Mouse (Mus musculus): ENCODE results near the gene Tspan10.

DNA sequence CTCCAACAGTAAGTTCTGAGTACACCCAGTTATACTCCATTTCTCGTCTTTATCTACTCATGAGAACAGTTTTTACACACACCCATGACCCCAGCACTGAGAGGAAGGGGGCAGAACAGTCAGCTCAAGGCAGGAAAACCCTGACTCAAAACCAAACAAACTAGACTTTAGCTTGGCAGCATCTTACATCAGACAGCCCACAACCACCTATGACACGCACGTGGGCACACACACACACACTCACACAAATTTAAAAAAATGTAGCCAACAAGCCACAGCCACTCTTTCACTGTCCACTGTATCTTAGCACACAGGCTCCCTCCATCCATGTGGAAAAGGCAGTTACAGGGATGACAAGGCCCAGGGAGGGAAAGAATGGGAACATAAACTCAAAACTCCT, 15.7 kb upstream of the Tspan10 start:
- no peak for TF ChIP-seq CTCF (IDR thresholded peaks at IDR 0.05; ENCODE audit: extremely low read depth, insufficient read length, insufficient replicate concordance, low read depth, low read length)
- TF ChIP-seq POLR2A (IDR thresholded peaks at IDR 0.05; ENCODE audit: low read depth, low read length) = no peak

Measured in small intestine, adult 2 months (tissue).